Mouse (Mus musculus) thymus, adult 2 months (tissue): ENCODE measurements at regions not wholly inside any gene's neighbourhood (a gene's known extent, or its start where the extent isn't known, plus 50 kb on each side); places are given as distances from the start of the nearest gene placed in this dataset.

Experiments
- DNase-seq: peaks from one replicate; pipeline ENCODE4 v3.0.0; 2021
- H3K27ac ChIP-seq: fragments of 200-500 bp; 2 replicates; pipeline ENCODE4 v1.5.1; 2012; ENCODE audit warnings: low read length, control low read depth; ENCODE audit not compliant: control insufficient read depth, insufficient read depth
- H3K27me3 ChIP-seq: fragments of 200-500 bp; 2 replicates; pipeline ENCODE4 v1.6.1; 2012; ENCODE audit warnings: mild to moderate bottlenecking, low read length, moderate library complexity, mixed read lengths; ENCODE audit not compliant: control insufficient read depth, insufficient read depth
- H3K36me3 ChIP-seq: fragments of 200-500 bp; 2 replicates; pipeline ENCODE4 v1.6.1; 2012; ENCODE audit warnings: mild to moderate bottlenecking, low read length, moderate library complexity; ENCODE audit not compliant: control insufficient read depth, insufficient read depth
- H3K4me1 ChIP-seq: fragments of 200-500 bp; replicated peaks from 2 replicates; pipeline ENCODE4 v1.6.1; 2012; ENCODE audit warnings: low read length; ENCODE audit not compliant: control insufficient read depth, insufficient read depth
- H3K4me3 ChIP-seq: fragments of 200-500 bp; 2 replicates; pipeline ENCODE4 v1.5.1; 2012; ENCODE audit warnings: mild to moderate bottlenecking, low read length, control low read depth, moderate library complexity; ENCODE audit not compliant: control insufficient read depth, insufficient read depth
- CTCF ChIP-seq: fragments of 200-500 bp; IDR thresholded peaks from 2 replicates; pipeline ENCODE4 v1.5.1; 2012; ENCODE audit warnings: mild to moderate bottlenecking, control low read depth, low read length, moderate library complexity, borderline replicate concordance; ENCODE audit not compliant: control insufficient read depth, poor library complexity, insufficient read depth; ENCODE audit errors: extremely low read depth
- POLR2A ChIP-seq: fragments of 200-500 bp; IDR thresholded peaks from 2 replicates; pipeline ENCODE4 v1.6.1; 2012; ENCODE audit warnings: mild to moderate bottlenecking, low read length, control low read depth, moderate library complexity; ENCODE audit not compliant: control insufficient read depth, poor library complexity, insufficient read depth; ENCODE audit errors: extremely low read depth
- WGBS: fragments of 180-500 bp; shearing (Covaris S2); methylation state at CpG from one replicate; pipeline ENCODE4 v1.1.7; 2018; 5-methylcytosine and 5-hydroxymethylcytosine counted together

DNA sequence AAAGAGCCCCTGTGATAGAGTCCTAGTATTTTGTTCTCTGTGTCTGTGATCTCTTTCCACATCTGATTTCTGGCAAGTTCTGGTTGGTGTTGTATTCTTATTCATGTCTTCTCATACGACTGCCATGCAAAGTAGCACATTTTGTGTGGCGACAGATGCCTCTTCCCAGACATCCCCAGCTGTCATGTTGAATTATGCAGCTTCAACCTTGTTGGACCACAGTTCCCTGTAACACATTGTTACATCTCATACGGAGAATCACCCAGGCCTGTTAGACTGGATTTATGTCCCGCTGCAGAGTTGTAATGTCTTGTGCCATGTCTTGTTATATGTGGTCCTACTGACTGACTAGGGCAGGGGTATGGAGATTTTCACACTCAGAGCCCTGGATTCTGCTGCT is 543.3 kb downstream of the Grin2a start:
- 93% methylated on average over 4 of the region's 4 CpGs for WGBS
- DNase-seq, result no peak
- no peak overlapping the region for H3K4me3 ChIP-seq
- no peak for TF ChIP-seq POLR2A
- TF ChIP-seq CTCF, result no peak
- no peaks in the 10 kb centered on the region for H3K36me3 ChIP-seq
- no peak overlapping the region for H3K27ac ChIP-seq
- no peaks in the 10 kb centered on the region for H3K4me1 ChIP-seq
- H3K27me3 ChIP-seq, result no peaks in the 10 kb centered on the region

DNA sequence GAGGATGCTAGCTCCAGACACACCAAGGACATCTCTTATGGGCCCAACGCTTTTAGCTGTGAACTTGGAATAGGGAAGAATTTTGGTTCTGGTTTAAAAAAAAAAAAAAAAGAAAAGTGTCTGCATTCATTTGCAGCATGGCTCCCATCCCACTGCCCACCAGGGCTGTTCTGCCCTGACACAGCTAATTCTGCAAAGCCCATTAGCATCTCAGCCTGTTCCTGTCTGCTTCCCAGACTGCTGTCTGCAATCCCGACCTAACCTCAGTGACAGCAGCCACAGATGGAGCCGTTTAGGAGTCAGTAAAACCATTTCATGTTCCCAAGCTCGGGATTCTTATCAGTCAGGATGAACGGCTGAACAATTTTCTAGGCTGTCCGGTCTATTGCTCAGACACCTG is 537.8 kb downstream of the Grin2a start:
- Histone ChIP-seq H3K4me1 (no peaks in the 10 kb centered on the region), H3K27me3 (no peaks in the 10 kb centered on the region), H3K4me3 (no peak overlapping the region), H3K27ac (no peak overlapping the region), H3K36me3 (no peaks in the 10 kb centered on the region)
- TF ChIP-seq POLR2A (no peak), CTCF (no peak)
- WGBS, result 75% methylated on average over 6 of the region's 6 CpGs
- no peak for DNase-seq

DNA sequence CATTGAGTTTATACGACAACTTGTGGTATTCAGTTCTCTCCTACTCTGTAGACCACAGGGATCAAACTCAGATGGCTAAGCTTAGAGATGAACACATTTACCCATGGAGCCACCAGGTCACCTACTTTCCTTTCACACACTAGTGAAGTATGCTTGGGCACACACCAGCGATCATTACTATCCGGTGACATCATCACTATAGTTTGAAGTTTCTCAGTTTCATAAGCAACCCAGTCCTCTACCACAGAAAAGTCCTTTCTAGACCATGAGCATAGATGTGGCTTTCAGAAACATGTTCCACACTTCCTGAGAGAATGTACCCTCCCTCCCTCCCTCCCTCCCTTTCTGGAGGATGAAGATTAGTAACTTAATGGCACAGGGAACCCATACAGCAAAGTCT is 532.9 kb downstream of the Grin2a start:
- Histone ChIP-seq H3K27ac (no peak overlapping the region), H3K36me3 (no peaks in the 10 kb centered on the region), H3K4me1 (no peaks in the 10 kb centered on the region), H3K4me3 (no peak overlapping the region), H3K27me3 (no peaks in the 10 kb centered on the region)
- 96% methylated on average over 3 of the region's 3 CpGs for WGBS
- DNase-seq, result no peak
- TF ChIP-seq CTCF (no peak), POLR2A (no peak)

DNA sequence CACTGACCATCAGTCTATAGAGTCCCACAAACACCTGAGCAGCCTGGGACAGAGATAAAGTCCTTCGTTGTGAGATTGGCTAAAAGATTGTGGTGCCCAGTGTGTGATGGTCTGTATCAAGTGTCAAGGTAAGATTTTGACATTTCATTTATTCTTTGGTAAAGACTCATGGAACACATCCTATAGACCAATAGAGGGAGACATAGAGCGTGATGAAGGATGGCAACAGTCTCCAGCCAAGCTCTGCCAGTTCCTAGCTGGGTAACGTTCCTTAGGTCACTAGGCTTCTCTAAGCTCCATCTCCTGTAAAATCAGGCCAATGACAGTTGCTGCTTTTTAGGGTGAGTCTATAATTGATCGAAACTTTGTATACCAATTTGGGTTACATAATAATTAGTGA is 526.0 kb downstream of the Grin2a start:
- Histone ChIP-seq H3K27ac (no peak overlapping the region), H3K4me3 (no peak overlapping the region), H3K27me3 (no peaks in the 10 kb centered on the region), H3K4me1 (no peaks in the 10 kb centered on the region), H3K36me3 (no peaks in the 10 kb centered on the region)
- TF ChIP-seq CTCF (no peak), POLR2A (no peak)
- no peak for DNase-seq
- WGBS, result 65% methylated on average over 4 of the region's 4 CpGs

DNA sequence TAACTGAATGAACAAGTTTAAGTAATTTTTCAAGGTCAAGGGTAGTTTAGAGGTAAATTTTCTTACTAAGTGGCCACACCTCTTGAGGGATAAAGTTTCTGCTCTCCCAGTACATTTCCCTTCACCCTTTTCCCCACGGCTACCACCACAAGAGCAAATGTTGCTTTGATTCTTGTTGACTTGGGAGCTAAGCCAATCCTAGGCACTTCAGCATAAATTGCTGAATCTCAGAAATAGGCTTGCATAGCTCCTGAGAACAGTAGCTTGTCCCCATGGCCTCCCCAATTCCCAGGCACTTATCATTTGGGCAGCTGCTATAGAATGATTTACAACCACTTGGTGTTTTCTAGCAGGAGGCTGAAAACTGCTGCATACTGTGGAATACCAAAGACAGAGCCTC is 510.1 kb downstream of the Grin2a start:
- DNase-seq, result no peak
- Histone ChIP-seq H3K4me3 (no peak overlapping the region), H3K4me1 (no peaks in the 10 kb centered on the region), H3K36me3 (no peaks in the 10 kb centered on the region), H3K27me3 (no peaks in the 10 kb centered on the region), H3K27ac (no peak overlapping the region)
- TF ChIP-seq POLR2A (no peak), CTCF (no peak)
- WGBS, result 63% methylated on average over 1 of the region's 1 CpGs

DNA sequence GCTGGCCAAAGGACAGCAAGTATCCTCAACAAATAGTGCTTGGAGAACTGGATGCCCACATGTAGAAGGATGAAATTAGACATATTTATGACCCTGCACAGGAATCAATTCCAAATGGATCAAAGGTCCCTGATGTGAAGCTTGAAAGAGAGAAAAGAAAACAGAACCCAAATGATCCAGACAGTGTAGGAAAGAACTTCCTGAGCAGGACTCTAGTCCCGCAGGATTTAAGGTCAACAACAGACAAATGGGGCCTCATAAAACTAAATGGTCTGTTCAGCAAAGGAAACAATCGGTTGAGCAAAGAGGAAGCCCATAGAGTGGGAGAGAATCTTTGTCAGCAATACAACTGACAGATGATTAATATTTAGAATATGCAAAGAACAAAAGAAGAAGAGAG is 497.1 kb downstream of the Grin2a start:
- no peaks in the 10 kb centered on the region for H3K27me3 ChIP-seq
- no peak overlapping the region for H3K4me3 ChIP-seq
- no peak for TF ChIP-seq CTCF
- TF ChIP-seq POLR2A, result no peak
- no peak for DNase-seq
- no peaks in the 10 kb centered on the region for H3K4me1 ChIP-seq
- WGBS, result 15% methylated on average over 2 of the region's 2 CpGs
- H3K27ac ChIP-seq, result no peak overlapping the region
- no peaks in the 10 kb centered on the region for H3K36me3 ChIP-seq

DNA sequence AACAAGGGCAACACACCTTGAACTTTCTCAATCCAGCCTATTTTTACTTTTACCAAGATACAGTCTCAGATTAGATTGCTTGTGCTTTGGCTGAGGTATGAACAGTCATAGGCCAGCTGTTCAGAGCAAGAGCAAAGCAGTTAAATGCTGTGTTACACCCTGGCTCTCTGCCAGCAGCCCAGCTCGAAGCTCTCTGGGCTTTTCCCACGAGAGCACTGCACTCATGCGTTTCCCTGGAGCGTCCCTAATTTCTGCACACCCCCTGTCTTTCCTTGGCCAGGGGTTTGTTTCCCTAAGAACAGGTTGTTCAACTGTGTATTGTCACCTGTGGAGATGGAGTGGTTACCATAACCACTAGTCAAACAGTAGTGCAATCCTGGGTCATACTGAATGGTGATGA is 493.6 kb downstream of the Grin2a start:
- H3K27me3 ChIP-seq, result no peaks in the 10 kb centered on the region
- no peak overlapping the region for H3K27ac ChIP-seq
- TF ChIP-seq CTCF, result no peak
- no peak for TF ChIP-seq POLR2A
- DNase-seq, result no peak
- WGBS, result 77% methylated on average over 4 of the region's 4 CpGs
- no peak overlapping the region for H3K4me3 ChIP-seq
- H3K36me3 ChIP-seq, result no peaks in the 10 kb centered on the region
- no peaks in the 10 kb centered on the region for H3K4me1 ChIP-seq
